Mouse (Mus musculus): ENCODE measurements around the gene Pnliprp2. TPM values are rescaled to one million over a fixed set of nuclear protein-coding genes. Genes with fewer than 3 reads are reported as not detected.

The Pnliprp2 gene
- total RNA-seq (2021): under 1 TPM in 1 of 2 experiments, not detected in 1; 0.22 TPM

GRCm38 (mm10) chr19:58759423-58759822 is at the start of gene Pnliprp2:
Gene Pnliprp2, plus strand, starts transcription at chr19:58759719.
- intact Hi-C loops (cut with DNase I): no loop called here
- no peak for DNase-seq

DNA sequence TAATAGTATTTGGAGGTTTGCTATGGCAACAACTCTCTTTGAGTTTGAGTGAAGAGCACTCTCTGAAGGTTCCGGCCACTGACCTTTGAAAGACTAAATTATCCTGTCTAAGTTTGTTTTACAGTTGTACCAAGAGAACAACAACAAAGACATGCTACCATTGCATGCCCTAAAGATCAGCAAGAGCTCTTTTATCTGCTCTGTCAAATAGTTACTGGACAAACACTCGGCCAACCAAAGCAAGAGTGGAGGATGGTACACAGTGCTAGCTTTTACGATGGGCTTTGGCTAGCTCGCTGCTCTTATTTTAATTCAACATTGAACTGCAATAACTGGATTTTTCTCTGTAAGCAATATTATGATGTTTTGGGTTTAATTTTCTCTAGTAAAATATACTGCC is 41.6 kb upstream of the Pnliprp2 start:
- DNase-seq: no peak
- intact Hi-C loops (cut with DNase I): no loop called here

DNA sequence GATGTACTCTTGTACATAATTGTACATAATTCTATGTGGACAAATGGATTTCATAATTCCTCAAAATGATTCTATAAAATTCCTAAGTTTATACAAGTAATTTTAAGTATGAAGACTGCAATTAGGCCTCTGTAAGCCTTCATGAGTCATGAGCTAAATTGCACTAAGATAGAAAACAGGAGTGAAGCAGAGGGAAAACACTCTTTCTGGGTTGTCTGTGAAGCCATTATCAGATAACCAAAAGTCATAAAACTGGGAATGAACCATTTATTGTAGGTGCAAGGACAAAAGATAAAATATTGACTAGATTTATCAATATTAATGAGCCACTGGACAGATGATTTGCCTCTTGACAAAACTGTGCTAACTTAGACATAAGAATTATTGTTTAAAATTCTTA is 39.1 kb upstream of the Pnliprp2 start:
- intact Hi-C loops (cut with DNase I): no loop called here

DNA sequence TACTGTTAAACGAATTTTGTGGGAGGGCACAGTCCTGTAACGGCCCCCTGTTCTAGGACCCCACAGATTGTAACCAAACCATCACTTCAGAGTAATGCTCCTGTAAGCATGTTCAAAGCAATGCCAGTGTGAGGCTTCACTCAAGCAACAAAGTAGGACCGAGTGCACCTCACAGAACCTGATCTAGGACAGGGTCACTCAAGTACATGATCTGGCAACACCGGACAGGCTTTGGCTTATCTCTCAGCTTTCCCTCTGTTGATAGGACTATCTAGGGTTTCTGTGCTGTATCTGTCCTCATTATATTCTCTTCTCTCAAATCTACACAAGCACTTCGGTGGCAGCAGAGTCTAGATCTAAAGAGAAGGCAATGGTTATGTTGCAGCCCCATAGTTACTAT is 33.0 kb upstream of the Pnliprp2 start:
- DNase-seq: no peak
- intact Hi-C loops (cut with DNase I): no loop called here

More for the DNA sequence above, 39.1 kb upstream of the Pnliprp2 start:
- DNase-seq: no peak

DNA sequence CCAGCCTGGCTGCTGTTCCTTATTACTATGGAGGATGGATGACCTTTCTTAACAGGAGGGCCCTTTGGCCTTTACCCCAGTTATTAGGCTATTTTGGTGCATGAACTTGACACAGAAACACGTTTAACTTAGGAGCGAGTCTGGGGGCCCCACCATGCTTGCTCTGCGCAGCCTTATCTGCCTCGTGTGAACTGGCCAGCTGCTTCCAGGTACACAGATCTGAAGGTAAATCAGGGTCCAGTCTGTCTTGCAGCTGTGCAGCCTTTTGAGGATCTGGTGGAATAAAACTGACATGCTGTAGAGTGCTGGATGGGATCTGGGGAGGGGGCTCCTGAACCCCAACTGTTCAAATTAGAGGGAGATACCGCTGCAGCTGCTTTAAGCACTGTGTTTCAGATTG is 31.8 kb upstream of the Pnliprp2 start:
- intact Hi-C loops (cut with DNase I): no loop called here

DNA sequence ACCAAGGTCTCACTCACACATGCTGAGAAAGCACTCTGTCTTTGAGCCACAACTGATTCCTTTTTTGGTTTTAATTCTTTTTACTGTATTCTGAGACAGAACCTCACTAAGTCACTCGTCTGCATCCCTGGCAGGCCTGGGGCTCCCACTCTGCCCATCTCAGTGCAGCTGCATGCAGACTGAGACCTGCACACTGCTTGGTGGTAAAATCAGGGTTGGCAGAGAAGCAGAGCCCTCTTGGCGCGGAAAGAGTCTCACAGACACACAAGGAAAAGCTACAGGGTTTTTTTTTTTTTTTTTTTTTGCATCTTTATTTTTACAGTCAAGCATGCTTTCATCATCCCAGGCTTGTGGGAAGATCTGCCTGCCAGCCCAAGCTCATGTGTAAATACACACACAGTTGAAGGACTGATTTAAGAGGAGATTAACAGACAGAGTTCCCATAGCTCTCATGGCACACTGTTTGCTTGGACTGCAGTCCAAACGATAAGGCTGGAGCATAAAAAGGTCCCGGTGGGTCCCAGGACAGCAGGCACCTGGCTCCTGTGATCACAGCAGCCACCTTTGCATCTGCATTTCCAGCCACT is 31.0 kb upstream of the Pnliprp2 start, which contains the start of gene Pnliprp1:
Gene Pnliprp1 (plus strand): TSS at position 443 of the 587 bp plus-strand sequence.
- peak; percentile 4 for DNase-seq
- intact Hi-C loops (cut with DNase I): no loop called here

More for the DNA sequence above, 31.8 kb upstream of the Pnliprp2 start:
- DNase-seq: no peak

DNA sequence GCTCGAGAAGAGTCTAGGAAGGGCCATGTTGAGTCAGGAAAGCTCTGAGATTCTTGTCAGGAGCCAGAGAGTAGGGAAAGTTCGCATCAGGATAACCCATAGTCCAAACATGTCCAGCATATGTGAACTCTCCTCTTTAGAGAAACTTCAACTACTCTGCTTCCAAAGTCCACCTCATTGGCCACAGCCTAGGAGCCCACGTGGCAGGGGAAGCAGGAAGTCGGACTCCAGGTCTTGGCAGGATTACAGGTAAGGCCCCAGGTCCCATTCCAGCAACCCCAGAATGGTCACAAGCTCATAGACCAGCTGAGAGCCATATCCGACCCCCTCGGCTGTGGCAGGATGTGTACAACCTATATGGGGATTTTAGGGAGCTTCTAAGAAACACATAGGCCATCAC is 26.3 kb upstream of the Pnliprp2 start:
- DNase-seq: no peak

GRCm38 (mm10) chr19:58738111-58738510 is 21.4 kb upstream of the Pnliprp2 start:
- intact Hi-C loops (cut with DNase I): no loop called here
- DNase-seq: no peak

More for the DNA sequence above, 26.3 kb upstream of the Pnliprp2 start:
- intact Hi-C loops (cut with DNase I): no loop called here

GRCm38 (mm10) chr19:58741036-58741435 is 18.5 kb upstream of the Pnliprp2 start:
- DNase-seq: no peak

DNA sequence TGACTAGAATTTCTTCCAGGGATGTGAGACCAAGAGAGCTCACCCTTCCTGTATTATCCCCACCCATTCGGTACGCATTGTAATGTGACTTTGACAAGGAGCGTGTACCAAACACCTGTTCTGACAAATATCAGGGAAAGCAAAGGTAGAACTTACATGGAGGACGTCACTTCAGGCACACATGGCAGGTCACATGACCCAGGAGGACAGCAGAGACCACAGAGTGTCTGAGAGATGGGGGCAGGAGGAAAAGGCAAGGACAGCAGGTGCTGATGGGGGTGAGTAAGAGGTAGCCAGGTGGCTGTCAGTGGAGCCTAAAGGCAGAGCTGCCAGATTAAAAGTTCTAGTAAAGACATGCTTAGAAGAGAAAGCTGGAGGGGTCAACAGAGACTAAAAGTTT is 16.8 kb upstream of the Pnliprp2 start:
- DNase-seq: no peak

More at GRCm38 (mm10) chr19:58741036-58741435, 18.5 kb upstream of the Pnliprp2 start:
- intact Hi-C loops (cut with DNase I): no loop called here

GRCm38 (mm10) chr19:58743736-58744135 is 15.8 kb upstream of the Pnliprp2 start:
- intact Hi-C loops (cut with DNase I): no loop called here
- DNase-seq: no peak

More for the DNA sequence above, 16.8 kb upstream of the Pnliprp2 start:
- intact Hi-C loops (cut with DNase I): no loop called here

GRCm38 (mm10) chr19:58747498-58748000 is 12.0 kb upstream of the Pnliprp2 start:
- DNase-seq: no peak
- intact Hi-C loops (cut with DNase I): no loop called here

GRCm38 (mm10) chr19:58750822-58751221 is 8.7 kb upstream of the Pnliprp2 start:
- DNase-seq: no peak

DNA sequence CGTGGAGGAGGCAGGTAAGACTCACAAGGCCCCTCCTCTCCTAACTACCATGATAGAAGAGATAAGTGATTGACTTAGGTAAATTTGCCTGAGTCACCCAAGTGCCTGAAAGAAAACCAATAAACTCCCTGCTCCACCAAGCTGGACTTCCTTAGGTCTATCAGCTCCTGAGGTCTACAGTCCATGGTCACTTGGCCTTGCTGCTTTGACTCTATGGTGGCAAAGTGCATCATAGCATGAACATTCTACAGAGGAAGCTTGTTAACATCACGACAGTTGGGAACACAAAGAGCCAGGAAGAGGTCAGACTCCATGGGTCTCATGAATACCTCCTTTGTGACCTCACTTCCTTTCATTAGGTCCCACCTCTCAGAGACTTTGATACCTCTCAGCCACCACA is 8.0 kb upstream of the Pnliprp2 start:
- DNase-seq: no peak
- intact Hi-C loops (cut with DNase I): no loop called here

More at GRCm38 (mm10) chr19:58750822-58751221, 8.7 kb upstream of the Pnliprp2 start:
- intact Hi-C loops (cut with DNase I): no loop called here

- intact Hi-C loops (cut with DNase I): no loop called here
- no peak for DNase-seq
Measured at GRCm38 (mm10) chr19:58758871-58759270, 648 bp upstream of the Pnliprp2 start.

GRCm38 (mm10) chr19:58762316-58762715 is 2.8 kb downstream of the Pnliprp2 start:
- intact Hi-C loops (cut with DNase I): loop anchor here (10.0 kb wide), 1 partner anchor 142 kb away; no protein-coding TSS in a partner anchor
- no peak for DNase-seq

GRCm38 (mm10) chr19:58762848-58763541 is 3.5 kb downstream of the Pnliprp2 start:
- intact Hi-C loops (cut with DNase I): loop anchor here (10.0 kb wide), 1 partner anchor 142 kb away; no protein-coding TSS in a partner anchor
- DNase-seq: peak; percentile 85

GRCm38 (mm10) chr19:58767329-58767728 is 7.8 kb downstream of the Pnliprp2 start:
- intact Hi-C loops (cut with DNase I): loop anchor here (10.0 kb wide), 1 partner anchor 137 kb away; no protein-coding TSS in a partner anchor
- DNase-seq: no peak

DNA sequence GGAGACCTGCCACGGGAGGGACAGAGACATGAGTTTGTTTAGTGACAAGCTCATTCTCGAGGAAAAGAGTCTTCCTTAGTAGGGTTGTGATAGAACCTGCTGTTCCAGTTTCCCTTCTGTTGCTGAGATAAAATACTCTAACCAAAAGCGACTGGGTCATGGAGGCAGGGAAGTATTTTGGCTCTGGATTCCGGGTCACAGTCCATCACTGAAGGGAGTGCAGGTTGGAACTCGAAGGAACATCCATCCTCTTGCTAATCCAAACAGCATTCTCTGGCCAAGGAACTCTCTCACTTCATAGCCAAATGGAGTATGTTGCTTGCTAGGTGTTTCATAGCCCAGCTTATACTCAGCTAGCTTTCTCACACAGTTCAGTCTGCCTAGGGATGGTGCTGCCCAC is 16.9 kb downstream of the Pnliprp2 start:
- intact Hi-C loops (cut with DNase I): no loop called here
- no peak for DNase-seq

- DNase-seq: peak; percentile 46
- intact Hi-C loops (cut with DNase I): no loop called here
Measured at GRCm38 (mm10) chr19:58781566-58781965, 22.0 kb downstream of the Pnliprp2 start.

DNA sequence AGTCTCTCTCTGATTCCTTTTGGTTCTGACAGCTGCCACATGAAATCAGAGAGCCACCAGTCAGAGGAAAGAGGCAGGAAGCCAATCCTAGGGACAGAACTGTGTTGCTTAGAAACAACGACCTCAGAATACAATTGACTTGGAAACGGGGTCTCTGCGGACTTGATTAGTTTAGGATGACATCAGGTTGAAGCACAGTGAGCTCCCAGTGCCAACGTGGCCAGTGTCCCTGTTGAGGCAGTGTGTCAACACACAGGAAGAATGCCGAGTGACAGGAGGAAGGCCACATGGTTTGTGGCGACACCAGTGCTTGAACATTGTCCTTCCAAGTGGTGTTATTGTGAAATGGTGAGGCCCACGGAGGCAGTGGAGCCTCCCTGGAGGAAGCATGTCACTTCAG is 24.4 kb downstream of the Pnliprp2 start:
- DNase-seq: peak; percentile 50
- intact Hi-C loops (cut with DNase I): no loop called here

DNA sequence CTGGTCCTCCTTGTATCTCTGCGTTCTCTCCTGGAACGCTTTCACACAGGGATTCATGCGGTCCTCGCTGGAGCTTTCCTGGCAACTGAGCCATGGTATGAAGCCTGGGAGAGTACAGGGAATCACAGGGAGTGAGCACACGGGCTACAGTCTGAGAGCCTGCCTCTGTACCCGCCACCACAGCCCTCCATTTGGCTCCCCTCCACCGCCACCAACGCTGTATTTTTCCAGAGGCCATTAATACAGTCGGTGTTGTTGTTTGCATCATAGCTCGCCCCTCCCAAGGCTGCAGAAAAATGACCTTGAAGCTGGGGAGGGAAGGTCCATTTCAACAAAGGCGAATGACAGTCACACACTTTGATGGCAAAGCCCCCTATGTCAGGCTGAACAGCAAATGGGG is 29.7 kb downstream of the Pnliprp2 start:
- no peak for DNase-seq
- intact Hi-C loops (cut with DNase I): no loop called here

Measured in left cerebral cortex, postnatal 4 days (tissue).